Mouse (Mus musculus) hindbrain, embryonic 11.5 days (tissue): ENCODE measurements around the gene Alcam. TPM values are rescaled to one million over a fixed set of nuclear protein-coding genes. Genes with fewer than 3 reads are reported as not detected.

ENCODE experiments used
- ATAC-seq: fragments of 200-750 bp; cut with Nextera tagmentation; 2 replicates; pipeline ENCODE4 v1.8.0; 2017; ENCODE audit warnings: mild to moderate bottlenecking, moderate TSS enrichment, moderate library complexity; ENCODE audit not compliant: low FRiP score
- DNase-seq: peaks from one replicate; pipeline ENCODE4 v3.0.0-alpha.2; 2015; ENCODE audit warnings: low spot score
- H3K27ac ChIP-seq: fragments of 300-500 bp; sonication (generic); 2 replicates; pipeline ENCODE4 v1.5.1; 2014; ENCODE audit warnings: mild to moderate bottlenecking, low read depth, low read length
- H3K27me3 ChIP-seq: fragments of 300-500 bp; sonication (generic); 2 replicates; pipeline ENCODE4 v1.6.1; 2014; ENCODE audit warnings: mild to moderate bottlenecking, low read length, moderate library complexity, mixed read lengths; ENCODE audit not compliant: control insufficient read depth, insufficient read depth
- H3K36me3 ChIP-seq: fragments of 300-500 bp; sonication (generic); 2 replicates; pipeline ENCODE4 v1.6.1; 2014; ENCODE audit warnings: mild to moderate bottlenecking, low read length, moderate library complexity, mixed read lengths; ENCODE audit not compliant: control insufficient read depth, insufficient read depth
- H3K4me1 ChIP-seq: fragments of 300-500 bp; sonication (generic); replicated peaks from 2 replicates; pipeline ENCODE4 v1.6.1; 2014; ENCODE audit warnings: low read length, mixed read lengths; ENCODE audit not compliant: control insufficient read depth, insufficient read depth
- H3K4me2 ChIP-seq: fragments of 300-500 bp; sonication (generic); replicated peaks from 2 replicates; pipeline ENCODE4 v1.6.1; 2014; ENCODE audit warnings: mild to moderate bottlenecking, low read depth, low read length
- H3K4me3 ChIP-seq: fragments of 300-500 bp; sonication (generic); 2 replicates; pipeline ENCODE4 v1.5.1; 2014; ENCODE audit warnings: low read depth, low read length
- H3K9ac ChIP-seq: fragments of 300-500 bp; sonication (generic); 2 replicates; pipeline ENCODE4 v1.6.1; 2014; ENCODE audit warnings: low read depth, low read length
- H3K9me3 ChIP-seq: fragments of 300-500 bp; sonication (generic); 2 replicates; pipeline ENCODE4 v1.6.1; 2016; ENCODE audit warnings: low read length; ENCODE audit not compliant: control insufficient read depth
- WGBS: fragments of 180-500 bp; shearing (Covaris S2); extraction: QIAGEN DNeasy Blood & Tissue Kit; methylation state at CpG from one replicate; pipeline ENCODE4 v1.1.7; 2014; 5-methylcytosine and 5-hydroxymethylcytosine counted together
- polyA plus RNA-seq: library from polyadenylated mRNA; unstranded; fragments of >200 nt; fragmentation: Nextera tagmentation; extraction: Ambion mirVana; gene quantifications from 2 replicates; pipeline ENCODE4 v1.2.1, GENCODE M21; 2014

The Alcam gene
- polyA plus RNA-seq: 57.6 and 84.9 TPM in 2 replicates

DNA sequence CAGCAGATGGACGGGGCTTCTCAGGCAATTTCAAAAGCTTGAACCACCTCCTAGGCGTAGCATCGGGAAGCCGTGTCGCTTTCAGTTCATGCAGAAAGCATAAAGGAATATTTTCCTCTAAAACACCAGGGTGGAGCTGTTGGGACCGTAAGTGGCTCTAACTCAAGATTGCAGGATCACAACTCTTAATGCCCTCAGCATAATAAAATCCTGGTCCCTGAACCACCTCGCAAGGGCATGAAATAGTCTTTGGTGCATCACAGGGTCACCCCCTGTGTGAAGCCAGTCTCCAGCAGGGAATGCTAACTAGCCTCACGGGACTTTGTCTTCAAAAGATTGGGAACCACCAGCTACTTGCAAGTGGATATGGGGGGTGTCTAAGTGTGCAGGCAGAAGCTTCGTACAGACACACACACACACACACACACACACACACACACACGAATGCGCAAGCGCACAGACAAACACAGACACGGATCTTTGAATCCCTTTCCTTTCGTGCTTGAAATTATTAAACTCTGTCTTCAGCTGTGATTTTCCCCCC is at the start of gene Alcam:
Gene Alcam (minus strand): TSS at position 104 of the 544 bp plus-strand sequence.
- ATAC-seq (no peak), DNase-seq (peak; percentile 63)
- H3K27ac ChIP-seq: no peak within 1 kb of the TSS
- H3K27me3 ChIP-seq: peaks cover 6% of the 10 kb centered on the region; the same call in 1 of the 2 replicates
- no peaks in the 10 kb centered on the region for H3K9me3 ChIP-seq
- H3K4me2 ChIP-seq: peak within 1 kb of the TSS; percentile 61
- H3K36me3 ChIP-seq: no peaks in the 10 kb centered on the region
- no peak within 1 kb of the TSS; the same call in 1 of the 2 replicates for H3K9ac ChIP-seq
- WGBS: 5% methylated on average over 14 of the region's 14 CpGs
- peaks cover 2% of the 10 kb centered on the region; the same call in 1 of the 2 replicates for H3K4me1 ChIP-seq
- peak within 1 kb of the TSS; percentile 43 for H3K4me3 ChIP-seq

DNA sequence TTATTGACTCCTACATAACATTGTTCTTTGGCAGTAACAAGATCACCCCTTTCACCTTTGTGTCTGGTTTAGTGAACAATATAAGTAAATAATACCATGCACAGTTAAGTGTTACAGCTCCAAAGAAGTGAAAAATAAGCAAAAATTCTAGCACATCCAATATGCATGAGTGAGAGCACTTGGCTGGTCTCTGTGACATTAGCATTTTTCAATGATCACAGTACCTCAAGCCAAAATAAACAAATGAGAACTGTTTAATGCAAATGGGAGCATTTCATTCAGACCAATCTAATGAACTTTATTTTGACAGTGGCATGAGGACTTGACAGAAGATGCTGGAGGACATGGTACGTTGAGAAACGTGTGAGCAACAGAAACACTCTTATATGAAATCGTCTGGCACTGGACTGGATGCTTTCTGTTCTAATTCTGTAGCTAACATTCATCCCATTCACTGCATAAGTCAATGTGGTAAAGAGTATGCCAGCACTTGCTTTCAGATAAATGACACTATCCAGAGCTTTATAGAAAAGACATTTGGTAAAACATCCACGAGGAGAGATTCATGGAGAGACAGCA is 45.0 kb upstream of the Alcam start:
- H3K4me2 ChIP-seq: no peak overlapping the region
- 82% methylated on average over 4 of the region's 4 CpGs for WGBS
- DNase-seq: no peak
- no peak overlapping the region for H3K9ac ChIP-seq
- H3K4me1 ChIP-seq: no peaks in the 10 kb centered on the region
- no peaks in the 10 kb centered on the region for H3K27me3 ChIP-seq
- H3K27ac ChIP-seq: no peak overlapping the region
- H3K4me3 ChIP-seq: no peak overlapping the region
- no peaks in the 10 kb centered on the region for H3K9me3 ChIP-seq
- no peaks in the 10 kb centered on the region for H3K36me3 ChIP-seq
- ATAC-seq: no peak

- Histone ChIP-seq H3K4me1 (no peaks in the 10 kb centered on the region), H3K36me3 (no peaks in the 10 kb centered on the region), H3K9me3 (no peaks in the 10 kb centered on the region), H3K9ac (no peak overlapping the region), H3K4me2 (no peak overlapping the region), H3K27me3 (no peaks in the 10 kb centered on the region), H3K27ac (no peak overlapping the region), H3K4me3 (no peak overlapping the region)
- WGBS: 97% methylated on average over 1 of the region's 1 CpGs
- DNase-seq (no peak), ATAC-seq (no peak)
Measured at GRCm38 (mm10) chr16:52490542-52490941, 36.7 kb upstream of the Alcam start.

DNA sequence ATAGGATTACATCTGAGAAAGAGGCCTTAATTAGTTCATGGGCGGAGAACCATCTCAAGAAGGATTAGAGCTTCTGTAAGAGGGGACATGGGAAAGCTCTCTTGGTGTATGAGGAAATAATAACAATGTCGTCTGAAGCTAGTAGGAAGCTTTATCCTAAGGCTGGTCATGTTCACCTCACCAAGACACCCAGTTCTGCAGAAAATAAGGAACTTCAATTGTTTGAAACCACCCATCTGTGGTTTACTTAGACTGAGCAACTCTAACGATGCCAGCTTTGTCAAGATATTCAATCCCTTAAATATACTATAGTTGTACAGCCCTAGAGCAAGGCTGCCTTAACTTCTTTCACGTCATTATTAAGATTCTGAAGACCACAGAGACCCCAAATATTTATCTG is 20.4 kb upstream of the Alcam start:
- DNase-seq (no peak), ATAC-seq (no peak)
- Histone ChIP-seq H3K27ac (no peak overlapping the region), H3K9ac (no peak overlapping the region), H3K27me3 (no peaks in the 10 kb centered on the region), H3K36me3 (no peaks in the 10 kb centered on the region), H3K4me2 (no peak overlapping the region), H3K4me3 (no peak overlapping the region), H3K9me3 (no peaks in the 10 kb centered on the region), H3K4me1 (no peaks in the 10 kb centered on the region)
- WGBS: 77% methylated on average over 4 of the region's 4 CpGs

- WGBS: 97% methylated on average over 2 of the region's 2 CpGs
- Histone ChIP-seq H3K9me3 (no peaks in the 10 kb centered on the region), H3K9ac (no peak overlapping the region), H3K4me3 (no peak overlapping the region), H3K36me3 (no peaks in the 10 kb centered on the region), H3K4me2 (no peak overlapping the region), H3K27me3 (no peaks in the 10 kb centered on the region), H3K4me1 (no peaks in the 10 kb centered on the region), H3K27ac (no peak overlapping the region)
- DNase-seq: no peak
- no peak for ATAC-seq
Measured at GRCm38 (mm10) chr16:52473089-52473488, 19.2 kb upstream of the Alcam start.

- Histone ChIP-seq H3K27ac (no peak overlapping the region), H3K4me3 (no peak overlapping the region), H3K36me3 (no peaks in the 10 kb centered on the region), H3K9ac (no peak overlapping the region), H3K4me1 (no peaks in the 10 kb centered on the region), H3K27me3 (no peaks in the 10 kb centered on the region), H3K4me2 (no peak overlapping the region), H3K9me3 (no peaks in the 10 kb centered on the region)
- WGBS: 94% methylated on average over 3 of the region's 3 CpGs
- DNase-seq (no peak), ATAC-seq (no peak)
Measured at GRCm38 (mm10) chr16:52472635-52473034, 18.8 kb upstream of the Alcam start.

DNA sequence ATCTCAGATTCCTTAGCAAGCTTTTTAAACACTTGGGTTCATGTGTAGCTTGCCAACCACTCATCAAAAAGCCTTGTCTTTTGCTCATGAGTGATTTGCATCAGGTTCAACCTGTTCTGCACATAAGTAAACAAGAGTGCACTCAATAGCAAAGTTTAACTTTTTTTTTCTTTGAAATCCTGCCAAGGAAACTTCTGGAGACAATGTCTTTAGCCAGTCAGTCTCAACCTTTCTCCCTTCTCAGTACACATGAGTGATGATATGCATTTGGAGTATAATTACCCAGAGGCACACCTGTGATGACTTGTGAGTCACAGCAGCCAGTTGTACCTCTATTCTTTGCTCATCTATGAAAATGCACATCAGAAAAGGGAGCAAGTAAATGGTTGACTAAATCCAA is 18.2 kb upstream of the Alcam start:
- Histone ChIP-seq H3K4me2 (no peak overlapping the region), H3K36me3 (no peaks in the 10 kb centered on the region), H3K4me1 (no peaks in the 10 kb centered on the region), H3K27ac (no peak overlapping the region), H3K4me3 (no peak overlapping the region), H3K9ac (no peak overlapping the region), H3K27me3 (no peaks in the 10 kb centered on the region), H3K9me3 (no peaks in the 10 kb centered on the region)
- DNase-seq: no peak
- no peak for ATAC-seq

DNA sequence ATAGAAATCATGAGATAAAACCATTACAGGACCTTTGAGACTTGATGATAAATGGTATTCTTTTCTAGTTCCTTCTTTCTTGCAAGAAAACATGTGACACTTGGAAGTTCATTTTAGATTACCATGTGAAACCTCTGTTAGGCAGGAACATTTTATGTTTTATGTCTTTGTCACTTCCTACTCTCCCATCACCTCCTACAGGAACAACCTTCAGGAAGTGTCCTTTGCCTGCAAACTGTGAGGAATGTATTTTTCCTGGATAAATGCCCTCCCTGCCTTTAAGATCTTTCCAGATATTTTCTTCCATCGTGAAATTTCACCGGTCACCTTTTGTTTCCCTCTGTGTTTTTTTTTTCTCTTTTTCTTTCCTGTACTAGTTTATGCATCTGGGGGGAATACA is 17.0 kb upstream of the Alcam start:
- H3K4me2 ChIP-seq: no peak overlapping the region
- ATAC-seq: no peak
- no peaks in the 10 kb centered on the region for H3K9me3 ChIP-seq
- WGBS: 84% methylated on average over 2 of the region's 2 CpGs
- H3K4me3 ChIP-seq: no peak overlapping the region
- no peak for DNase-seq
- H3K27ac ChIP-seq: no peak overlapping the region
- H3K36me3 ChIP-seq: no peaks in the 10 kb centered on the region
- no peak overlapping the region for H3K9ac ChIP-seq
- H3K27me3 ChIP-seq: no peaks in the 10 kb centered on the region
- H3K4me1 ChIP-seq: no peaks in the 10 kb centered on the region

DNA sequence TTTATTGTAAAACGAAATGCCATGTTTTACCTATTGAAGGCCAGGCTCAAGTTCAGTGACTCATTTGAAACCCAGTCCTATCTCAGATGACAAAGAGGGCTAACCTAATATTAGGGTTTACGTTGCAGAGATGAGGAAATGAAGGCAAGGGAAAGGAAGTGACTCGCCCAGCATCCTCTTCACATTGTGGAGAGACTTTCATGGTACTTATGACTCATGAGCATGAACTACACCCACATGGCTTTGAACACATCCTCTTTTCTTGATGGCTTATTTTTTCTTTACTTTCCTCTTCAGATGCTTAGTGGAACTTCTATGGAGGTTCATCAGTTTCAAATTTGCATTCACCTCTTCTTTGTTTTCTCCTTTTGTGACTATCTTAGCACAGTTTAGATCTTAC is 16.4 kb upstream of the Alcam start:
- ATAC-seq (no peak), DNase-seq (no peak)
- Histone ChIP-seq H3K9ac (no peak overlapping the region), H3K4me3 (no peak overlapping the region), H3K9me3 (no peaks in the 10 kb centered on the region), H3K4me1 (no peaks in the 10 kb centered on the region), H3K27ac (no peak overlapping the region), H3K27me3 (no peaks in the 10 kb centered on the region), H3K4me2 (no peak overlapping the region), H3K36me3 (no peaks in the 10 kb centered on the region)
- 84% methylated on average over 3 of the region's 3 CpGs for WGBS
